Mouse (Mus musculus): ENCODE results near the gene Vmn2r112.
"Not testable (repeated sequence)": the region's sequence is repeated elsewhere in the genome, so short reads cannot be mapped to it uniquely, and the experiment has no call there.

The Vmn2r112 gene

GRCm38 (mm10) chr17:22600651-22601050, at the start of gene Vmn2r112:
Vmn2r112 (plus strand) TSS chr17:22600951.
- DNase-seq (ENCODE audit: low spot score in 2 of 2): not testable (repeated sequence)

GRCm38 (mm10) chr17:22573382-22573781, 27.4 kb upstream of the Vmn2r112 start, which contains the start of gene Vmn2r111:
Vmn2r111 (minus strand) TSS chr17:22573482.
- DNase-seq (ENCODE audit: low spot score in 2 of 2): not testable (repeated sequence)

- DNase-seq (ENCODE audit: low spot score in 2 of 2): no peak
These were observed 29.9 kb downstream of the Vmn2r112 start for GRCm38 (mm10) chr17:22630646-22631045.
